Mouse (Mus musculus): Measurements from ENCODE around the gene Lrmda.

DNA sequence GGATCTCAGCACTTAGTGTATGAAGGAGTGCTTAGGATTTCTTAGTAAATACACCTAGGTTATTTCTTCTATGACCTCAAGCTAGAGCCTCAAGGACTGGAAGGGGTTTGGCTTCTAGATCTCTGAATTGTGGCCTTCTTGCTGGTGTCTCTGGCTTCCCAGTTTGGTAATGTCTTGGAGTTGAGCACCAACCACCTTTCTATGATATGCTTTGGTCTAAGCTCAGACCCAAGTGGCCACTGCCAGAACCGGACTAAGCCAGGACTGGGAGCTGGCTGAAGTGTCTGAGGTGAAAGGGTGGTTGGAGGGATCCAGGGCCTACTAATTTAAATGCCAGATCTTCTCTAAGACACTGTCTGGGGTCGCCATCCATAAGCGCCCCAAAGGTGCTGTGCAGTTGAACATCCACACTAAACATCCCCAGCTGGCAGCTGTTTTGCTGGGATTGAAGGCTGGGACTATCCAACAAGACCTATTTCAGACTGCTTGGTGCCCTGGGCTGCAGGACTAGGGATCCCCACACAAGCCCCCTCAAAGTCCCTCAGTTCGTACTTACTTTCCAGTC lies 27.1 kb upstream of the Lrmda start:
- TF ChIP-seq POLR2A (IDR thresholded peaks at IDR 0.05; ENCODE audit: extremely low read depth, insufficient read depth, low read length) (no peak), CTCF (IDR thresholded peaks at IDR 0.05; ENCODE audit: low read depth, low read length) (no peak)

Data from liver, adult 2 months (tissue).